Mouse (Mus musculus) small intestine, adult 2 months (tissue): ENCODE data around the gene Olfr963.

ENCODE experiments used
- CTCF ChIP-seq: fragments of 200-500 bp; IDR thresholded peaks from 2 replicates; pipeline ENCODE4 v1.5.1; 2012; ENCODE audit warnings: low read depth, mild to moderate bottlenecking, control low read depth, inconsistent platforms, low read length, moderate library complexity, mixed read lengths; ENCODE audit not compliant: insufficient replicate concordance, insufficient read length; ENCODE audit errors: extremely low read depth
- POLR2A ChIP-seq: fragments of 200-500 bp; IDR thresholded peaks from 2 replicates; pipeline ENCODE4 v1.6.1; 2012; ENCODE audit warnings: low read depth, mild to moderate bottlenecking, control low read depth, inconsistent platforms, low read length, moderate library complexity

DNA sequence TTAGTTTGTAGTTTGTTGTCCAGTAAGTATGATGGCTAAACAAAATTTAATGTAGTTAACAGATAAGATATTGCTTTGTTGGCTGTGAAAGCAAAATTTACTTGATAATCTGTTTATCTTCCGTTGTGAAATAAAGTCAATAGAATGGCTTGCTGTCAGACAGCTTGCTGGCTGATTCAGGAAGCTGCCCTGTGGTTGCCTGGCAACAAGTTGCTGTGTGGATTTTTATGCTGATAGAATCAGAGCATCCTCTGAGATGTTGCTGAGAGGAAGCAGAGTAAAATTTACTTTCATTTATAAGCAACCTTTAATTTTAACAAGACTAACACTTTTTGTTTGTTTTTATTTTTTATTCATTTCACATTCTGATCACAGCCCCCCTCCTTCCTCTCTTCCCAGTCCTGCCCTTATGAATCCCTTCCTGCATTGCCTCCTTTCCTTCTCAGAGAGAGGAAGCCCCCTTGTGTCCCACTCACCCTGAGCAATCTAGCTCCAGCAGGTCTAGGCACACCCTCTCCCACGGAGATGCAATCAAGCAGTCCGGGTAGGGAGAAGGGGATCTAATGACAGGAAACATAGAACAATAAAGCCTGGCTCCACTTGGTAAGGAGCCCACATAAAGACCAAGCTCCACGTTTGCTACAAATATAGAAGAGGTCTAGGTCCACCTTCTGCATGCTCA lies 33.0 kb upstream of the Olfr963 start:
- TF ChIP-seq CTCF (no peak), POLR2A (no peak)
